Mouse (Mus musculus): Measurements from ENCODE around the gene Ush2a. TPM values are rescaled to one million over a fixed set of nuclear protein-coding genes. Genes with fewer than 3 reads are reported as not detected.

Gene Ush2a
- polyA plus RNA-seq, 1 experiment, result not detected

GRCm38 (mm10) chr1:188568295-188568961 is 306.6 kb downstream of the Ush2a start:
- WGBS, result 78% methylated on average over 9 of the region's 9 CpGs
- H3K4me3 ChIP-seq (ENCODE audit: insufficient read depth, low read depth, low read length), result no peak overlapping the region
- no peak for TF ChIP-seq POLR2A (IDR thresholded peaks at IDR 0.05; ENCODE audit: low read depth, low read length)
- no peaks in the 10 kb centered on the region for H3K4me1 ChIP-seq (ENCODE audit: control insufficient read depth, insufficient read depth, low read length)
- H3K27ac ChIP-seq (ENCODE audit: insufficient read depth, low read depth, low read length), result no peak overlapping the region
- no peaks in the 10 kb centered on the region for H3K36me3 ChIP-seq (ENCODE audit: control insufficient read depth, insufficient read depth, low read length)
- no peaks in the 10 kb centered on the region for H3K27me3 ChIP-seq (replicated peaks; ENCODE audit: control insufficient read depth, insufficient read depth, low read length)
- no peak for DNase-seq

GRCm38 (mm10) chr1:188576246-188576747 is 314.5 kb downstream of the Ush2a start:
- H3K36me3 ChIP-seq (ENCODE audit: control insufficient read depth, insufficient read depth, low read length), result no peaks in the 10 kb centered on the region
- H3K4me1 ChIP-seq (ENCODE audit: control insufficient read depth, insufficient read depth, low read length), result no peaks in the 10 kb centered on the region
- TF ChIP-seq CTCF (conservative IDR thresholded peaks at IDR 0.05; ENCODE audit: insufficient read depth, insufficient read length, low read depth, low read length) (no peak), POLR2A (IDR thresholded peaks at IDR 0.05; ENCODE audit: low read depth, low read length) (no peak)
- no peak for DNase-seq
- WGBS, result 61% methylated on average over 8 of the region's 8 CpGs
- H3K27ac ChIP-seq (ENCODE audit: insufficient read depth, low read depth, low read length), result no peak overlapping the region
- H3K4me3 ChIP-seq (ENCODE audit: insufficient read depth, low read depth, low read length), result no peak overlapping the region
- no peaks in the 10 kb centered on the region for H3K27me3 ChIP-seq (replicated peaks; ENCODE audit: control insufficient read depth, insufficient read depth, low read length)

- Histone ChIP-seq H3K27ac (ENCODE audit: insufficient read depth, low read depth, low read length) (no peak overlapping the region), H3K4me1 (ENCODE audit: control insufficient read depth, insufficient read depth, low read length) (no peaks in the 10 kb centered on the region)
- WGBS, result 90% methylated on average over 4 of the region's 4 CpGs
These were observed 315.6 kb downstream of the Ush2a start for GRCm38 (mm10) chr1:188577376-188577775.

GRCm38 (mm10) chr1:188581136-188581535 is 319.3 kb downstream of the Ush2a start:
- Histone ChIP-seq H3K27me3 (replicated peaks; ENCODE audit: control insufficient read depth, insufficient read depth, low read length) (no peaks in the 10 kb centered on the region; the same call in 1 of the 2 replicates), H3K36me3 (ENCODE audit: control insufficient read depth, insufficient read depth, low read length) (no peaks in the 10 kb centered on the region), H3K4me1 (ENCODE audit: control insufficient read depth, insufficient read depth, low read length) (no peaks in the 10 kb centered on the region), H3K4me3 (ENCODE audit: insufficient read depth, low read depth, low read length) (no peak overlapping the region), H3K27ac (ENCODE audit: insufficient read depth, low read depth, low read length) (no peak overlapping the region)
- TF ChIP-seq CTCF (conservative IDR thresholded peaks at IDR 0.05; ENCODE audit: insufficient read depth, insufficient read length, low read depth, low read length) (no peak), POLR2A (IDR thresholded peaks at IDR 0.05; ENCODE audit: low read depth, low read length) (no peak)
- WGBS, result 54% methylated on average over 4 of the region's 4 CpGs
- DNase-seq, result no peak

More at GRCm38 (mm10) chr1:188577376-188577775, 315.6 kb downstream of the Ush2a start:
- no peak overlapping the region for H3K4me3 ChIP-seq (ENCODE audit: insufficient read depth, low read depth, low read length)
- TF ChIP-seq POLR2A (IDR thresholded peaks at IDR 0.05; ENCODE audit: low read depth, low read length) (no peak), CTCF (conservative IDR thresholded peaks at IDR 0.05; ENCODE audit: insufficient read depth, insufficient read length, low read depth, low read length) (no peak)
- H3K27me3 ChIP-seq (replicated peaks; ENCODE audit: control insufficient read depth, insufficient read depth, low read length), result no peaks in the 10 kb centered on the region
- H3K36me3 ChIP-seq (ENCODE audit: control insufficient read depth, insufficient read depth, low read length), result no peaks in the 10 kb centered on the region
- no peak for DNase-seq

DNA sequence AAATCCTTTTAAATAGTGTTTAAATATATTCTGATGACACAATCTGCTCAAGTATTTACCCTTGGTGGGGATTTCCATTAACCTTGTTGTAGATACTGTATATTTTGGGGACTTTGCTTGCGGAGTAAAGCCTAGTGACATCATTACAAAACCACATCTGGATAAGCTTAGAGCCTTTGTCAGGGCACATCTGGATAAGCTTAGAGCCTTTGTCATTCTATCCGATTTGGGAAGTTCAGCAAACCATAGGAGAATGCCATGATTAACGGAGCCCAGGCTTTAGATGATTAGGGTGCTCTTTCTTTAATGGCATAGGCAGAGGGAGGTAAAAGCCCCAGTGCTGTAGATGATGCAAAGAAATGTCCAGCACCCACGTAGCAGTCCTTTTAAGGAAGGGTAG is 333.4 kb downstream of the Ush2a start:
- TF ChIP-seq CTCF (conservative IDR thresholded peaks at IDR 0.05; ENCODE audit: insufficient read depth, insufficient read length, low read depth, low read length), result no peak
- TF ChIP-seq POLR2A (IDR thresholded peaks at IDR 0.05; ENCODE audit: low read depth, low read length), result no peak
- no peak overlapping the region for H3K4me3 ChIP-seq (ENCODE audit: insufficient read depth, low read depth, low read length)
- no peaks in the 10 kb centered on the region for H3K27me3 ChIP-seq (replicated peaks; ENCODE audit: control insufficient read depth, insufficient read depth, low read length)
- H3K27ac ChIP-seq (ENCODE audit: insufficient read depth, low read depth, low read length), result no peak overlapping the region
- H3K4me1 ChIP-seq (ENCODE audit: control insufficient read depth, insufficient read depth, low read length), result no peaks in the 10 kb centered on the region
- DNase-seq, result no peak
- no peaks in the 10 kb centered on the region for H3K36me3 ChIP-seq (ENCODE audit: control insufficient read depth, insufficient read depth, low read length)
- 71% methylated on average over 4 of the region's 4 CpGs for WGBS

- WGBS, result 89% methylated on average over 7 of the region's 7 CpGs
- H3K27ac ChIP-seq (ENCODE audit: insufficient read depth, low read depth, low read length), result no peak overlapping the region
- 0 out of 2 replicates have a peak, but pooled peaks have one; percentile 22 for TF ChIP-seq CTCF (conservative IDR thresholded peaks at IDR 0.05; ENCODE audit: insufficient read depth, insufficient read length, low read depth, low read length)
- no peak for TF ChIP-seq POLR2A (IDR thresholded peaks at IDR 0.05; ENCODE audit: low read depth, low read length)
- H3K36me3 ChIP-seq (ENCODE audit: control insufficient read depth, insufficient read depth, low read length), result no peaks in the 10 kb centered on the region
- no peak overlapping the region for H3K4me3 ChIP-seq (ENCODE audit: insufficient read depth, low read depth, low read length)
- H3K27me3 ChIP-seq (replicated peaks; ENCODE audit: control insufficient read depth, insufficient read depth, low read length), result no peaks in the 10 kb centered on the region
- no peaks in the 10 kb centered on the region for H3K4me1 ChIP-seq (ENCODE audit: control insufficient read depth, insufficient read depth, low read length)
- DNase-seq, result no peak
These were observed 336.2 kb downstream of the Ush2a start for GRCm38 (mm10) chr1:188598052-188598451.

DNA sequence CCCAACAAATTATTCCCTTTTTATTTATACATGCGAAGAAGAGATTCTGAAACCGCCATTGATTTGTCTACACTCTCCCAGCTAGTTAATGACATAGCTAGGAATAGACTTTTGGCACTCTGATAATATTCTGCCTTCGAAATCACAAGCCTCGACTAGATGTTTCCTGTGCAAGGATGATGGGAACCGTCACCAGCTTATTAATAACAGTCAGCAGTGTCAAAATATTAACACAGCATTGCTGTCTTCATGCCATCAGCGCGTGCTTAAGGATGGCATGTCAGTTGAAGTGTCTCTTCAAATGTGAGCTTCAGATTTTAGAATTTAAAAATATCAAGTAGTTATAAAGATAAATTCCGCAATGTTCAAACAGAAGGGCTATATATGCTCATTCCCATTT is 337.3 kb downstream of the Ush2a start:
- Histone ChIP-seq H3K27ac (ENCODE audit: insufficient read depth, low read depth, low read length) (no peak overlapping the region), H3K36me3 (ENCODE audit: control insufficient read depth, insufficient read depth, low read length) (no peaks in the 10 kb centered on the region), H3K4me1 (ENCODE audit: control insufficient read depth, insufficient read depth, low read length) (no peaks in the 10 kb centered on the region), H3K27me3 (replicated peaks; ENCODE audit: control insufficient read depth, insufficient read depth, low read length) (no peaks in the 10 kb centered on the region), H3K4me3 (ENCODE audit: insufficient read depth, low read depth, low read length) (no peak overlapping the region)
- WGBS, result 84% methylated on average over 8 of the region's 8 CpGs
- no peak for DNase-seq
- TF ChIP-seq CTCF (conservative IDR thresholded peaks at IDR 0.05; ENCODE audit: insufficient read depth, insufficient read length, low read depth, low read length) (no peak), POLR2A (IDR thresholded peaks at IDR 0.05; ENCODE audit: low read depth, low read length) (no peak)

Data from kidney, adult 2 months (tissue).